Mouse (Mus musculus): ENCODE measurements at regions not wholly inside any gene's neighbourhood (a gene's known extent, or its start where the extent isn't known, plus 50 kb on each side); places are given as distances from the start of the nearest gene placed in this dataset.

DNA sequence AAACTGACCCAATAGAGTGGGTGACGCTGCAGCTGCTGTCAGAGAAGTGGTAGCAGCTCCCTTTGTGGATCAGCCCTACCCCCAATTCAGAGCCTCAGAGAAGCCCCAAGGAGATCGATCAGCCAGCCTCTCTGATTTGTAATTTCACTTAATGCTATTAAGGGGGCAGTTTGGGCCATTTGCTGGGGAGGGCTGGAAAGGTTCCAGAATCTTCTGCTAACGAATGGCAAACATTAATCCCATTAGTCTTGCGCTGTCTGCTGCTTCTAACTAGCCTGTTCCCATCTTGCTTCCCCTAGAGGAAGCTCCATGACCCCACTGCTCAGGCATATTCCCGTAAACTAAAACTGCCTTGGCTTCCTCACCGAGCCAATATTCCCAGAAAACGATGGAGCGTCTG is 59.9 kb upstream of the Lrrn2 start:
- Histone ChIP-seq H3K4me2 (replicated peaks) (no peak overlapping the region), H3K27ac (replicated peaks) (no peak overlapping the region), H3K4me3 (no peak overlapping the region), H3K9me3 (no peaks in the 10 kb centered on the region), H3K36me3 (no peaks in the 10 kb centered on the region), H3K9ac (replicated peaks) (no peak overlapping the region), H3K4me1 (peaks cover 5% of the 10 kb centered on the region; the same call in 1 of the 2 replicates), H3K27me3 (0 out of 2 replicates have a peak, but pooled peaks cover 9% of the 10 kb centered on the region)
- WGBS: 46% methylated on average over 8 of the region's 8 CpGs
- ATAC-seq (ENCODE audit: low FRiP score, low read depth): no peak

DNA sequence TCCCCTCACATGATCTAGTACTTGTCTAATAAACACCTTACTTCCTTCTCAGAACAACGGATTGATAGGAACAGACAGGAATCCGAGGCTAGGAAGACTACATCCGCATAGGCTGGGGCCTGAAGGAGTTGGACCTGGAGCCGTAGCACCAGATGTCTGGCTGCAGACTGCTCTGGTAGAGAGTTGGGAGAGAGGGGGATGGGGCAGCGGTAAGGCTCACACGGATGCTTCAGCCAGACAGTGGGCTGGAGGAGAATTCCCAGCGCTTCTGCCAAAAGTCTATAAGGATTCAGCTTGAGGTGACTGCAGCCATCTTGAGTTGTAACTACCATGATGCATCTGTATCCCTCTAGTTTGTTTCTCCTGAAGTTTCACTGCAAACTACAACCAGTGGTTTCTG is 61.8 kb upstream of the Lrrn2 start:
- ATAC-seq (ENCODE audit: low FRiP score, low read depth): no peak
- H3K4me2 ChIP-seq (replicated peaks): no peak overlapping the region

DNA sequence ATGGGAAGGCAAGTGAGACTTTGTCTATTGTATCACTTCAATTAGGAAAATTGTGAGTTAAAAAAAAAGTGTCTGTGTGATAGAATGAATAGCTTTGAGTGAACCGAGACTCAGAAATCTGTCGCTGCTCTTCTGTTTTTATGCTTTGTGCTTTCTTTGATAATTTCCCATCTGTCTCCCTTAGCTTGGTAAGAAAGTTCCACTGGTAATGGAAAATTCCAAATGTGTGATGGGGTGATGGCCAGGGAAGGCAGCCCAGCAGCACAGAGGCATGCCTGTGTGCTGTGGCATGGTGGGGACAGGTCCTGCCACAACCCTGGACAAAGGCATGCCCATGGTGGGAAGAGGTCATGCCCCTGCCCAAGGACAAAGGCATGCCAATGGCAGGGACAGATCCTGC is 62.7 kb upstream of the Lrrn2 start:
- Histone ChIP-seq H3K36me3 (no peaks in the 10 kb centered on the region), H3K9ac (replicated peaks) (no peak overlapping the region), H3K4me3 (no peak overlapping the region), H3K9me3 (no peaks in the 10 kb centered on the region), H3K4me2 (replicated peaks) (no peak overlapping the region), H3K27ac (replicated peaks) (no peak overlapping the region), H3K27me3 (peaks cover 28% of the 10 kb centered on the region), H3K4me1 (peaks cover 2% of the 10 kb centered on the region; the same call in 1 of the 2 replicates)
- 98% methylated on average over 2 of the region's 2 CpGs for WGBS
- ATAC-seq (ENCODE audit: low FRiP score, low read depth): no peak

More for the DNA sequence above, 61.8 kb upstream of the Lrrn2 start:
- H3K27ac ChIP-seq (replicated peaks): no peak overlapping the region
- H3K36me3 ChIP-seq: no peaks in the 10 kb centered on the region
- H3K4me1 ChIP-seq: peaks cover 5% of the 10 kb centered on the region; the same call in 1 of the 2 replicates
- no peak overlapping the region for H3K4me3 ChIP-seq
- H3K9ac ChIP-seq (replicated peaks): no peak overlapping the region
- peaks cover 21% of the 10 kb centered on the region; the same call in 1 of the 2 replicates for H3K27me3 ChIP-seq
- 54% methylated on average over 7 of the region's 7 CpGs for WGBS
- no peaks in the 10 kb centered on the region for H3K9me3 ChIP-seq

DNA sequence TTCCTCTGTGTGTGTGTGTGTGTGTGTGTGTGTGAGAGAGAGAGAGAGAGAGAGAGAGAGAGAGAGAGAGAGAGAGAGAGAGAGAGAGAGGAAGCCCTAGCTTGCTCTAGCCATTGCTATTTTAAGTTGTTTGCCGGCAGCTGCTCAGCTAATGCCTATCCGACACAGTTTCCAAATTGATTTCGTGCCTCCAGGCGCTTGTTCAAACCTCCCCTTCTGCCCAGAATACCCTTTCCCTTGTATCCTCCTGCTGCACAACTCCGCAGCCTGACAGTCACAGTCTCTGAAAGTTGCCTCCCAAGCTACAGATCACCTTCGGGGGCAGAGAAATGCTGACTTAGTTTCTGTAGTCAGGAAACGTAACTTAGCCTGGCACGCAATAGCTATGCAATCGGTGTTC is 63.9 kb upstream of the Nfasc start:
- Histone ChIP-seq H3K27ac (replicated peaks) (no peak overlapping the region), H3K4me1 (peaks cover 3% of the 10 kb centered on the region), H3K36me3 (no peaks in the 10 kb centered on the region), H3K4me3 (no peak overlapping the region), H3K9ac (replicated peaks) (no peak overlapping the region), H3K4me2 (replicated peaks) (no peak overlapping the region), H3K9me3 (no peaks in the 10 kb centered on the region), H3K27me3 (0 out of 2 replicates have a peak, but pooled peaks cover 8% of the 10 kb centered on the region)
- ATAC-seq (ENCODE audit: low FRiP score, low read depth): no peak
- WGBS: 68% methylated on average over 9 of the region's 9 CpGs

- Histone ChIP-seq H3K9ac (replicated peaks) (no peak overlapping the region), H3K4me1 (peaks cover 15% of the 10 kb centered on the region), H3K9me3 (no peaks in the 10 kb centered on the region), H3K36me3 (no peaks in the 10 kb centered on the region), H3K27me3 (peaks cover 15% of the 10 kb centered on the region; the same call in 1 of the 2 replicates), H3K27ac (replicated peaks) (no peak overlapping the region), H3K4me3 (no peak overlapping the region), H3K4me2 (replicated peaks) (no peak overlapping the region)
- ATAC-seq (ENCODE audit: low FRiP score, low read depth): no peak
- WGBS: 86% methylated on average over 9 of the region's 9 CpGs
These were observed 62.2 kb upstream of the Nfasc start for GRCm38 (mm10) chr1:132803842-132804241.

GRCm38 (mm10) chr1:132802380-132802779 is 60.8 kb upstream of the Nfasc start:
- H3K4me2 ChIP-seq (replicated peaks): no peak overlapping the region
- no peak overlapping the region for H3K4me3 ChIP-seq
- H3K4me1 ChIP-seq: peaks cover 15% of the 10 kb centered on the region
- no peak for ATAC-seq (ENCODE audit: low FRiP score, low read depth)
- H3K9me3 ChIP-seq: no peaks in the 10 kb centered on the region
- no peak overlapping the region for H3K27ac ChIP-seq (replicated peaks)
- no peaks in the 10 kb centered on the region for H3K36me3 ChIP-seq
- 38% methylated on average over 4 of the region's 4 CpGs for WGBS
- H3K27me3 ChIP-seq: peaks cover 15% of the 10 kb centered on the region; the same call in 1 of the 2 replicates
- no peak overlapping the region for H3K9ac ChIP-seq (replicated peaks)

DNA sequence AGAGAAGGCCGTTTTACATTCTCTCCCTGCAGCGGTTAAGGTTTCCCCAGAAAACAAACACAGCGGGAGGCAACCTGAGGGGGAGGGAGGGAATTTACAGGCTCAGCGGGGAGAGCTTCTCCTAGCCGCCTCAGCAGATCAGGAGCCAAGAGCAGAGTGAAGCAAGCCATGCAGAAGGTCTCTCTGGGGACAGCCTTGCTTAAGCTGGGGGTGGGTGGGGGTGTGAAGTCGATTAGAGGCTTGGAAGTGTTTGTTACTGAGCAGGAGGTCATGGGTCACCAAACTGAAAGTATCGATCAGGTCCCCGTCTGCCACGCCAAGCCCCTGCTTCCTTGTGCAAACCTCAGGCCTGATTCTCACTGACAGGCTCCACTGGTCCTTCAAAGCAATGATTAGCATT is 58.7 kb upstream of the Nfasc start:
- Histone ChIP-seq H3K27me3 (peaks cover 15% of the 10 kb centered on the region; the same call in 1 of the 2 replicates), H3K4me1 (peaks cover 15% of the 10 kb centered on the region), H3K9ac (replicated peaks) (no peak overlapping the region), H3K36me3 (no peaks in the 10 kb centered on the region), H3K9me3 (no peaks in the 10 kb centered on the region), H3K27ac (replicated peaks) (no peak overlapping the region), H3K4me2 (replicated peaks) (peak overlapping the region; percentile 31; the same call in 1 of the 2 replicates), H3K4me3 (no peak overlapping the region)
- 2% methylated on average over 9 of the region's 9 CpGs for WGBS
- ATAC-seq (ENCODE audit: low FRiP score, low read depth): peak; percentile 16; the same call in 1 of the 2 replicates

GRCm38 (mm10) chr1:132799258-132799657 is 57.7 kb upstream of the Nfasc start:
- Histone ChIP-seq H3K27me3 (peaks cover 15% of the 10 kb centered on the region; the same call in 1 of the 2 replicates), H3K9ac (replicated peaks) (no peak overlapping the region), H3K4me1 (peaks cover 15% of the 10 kb centered on the region), H3K27ac (replicated peaks) (no peak overlapping the region), H3K4me2 (replicated peaks) (no peak overlapping the region), H3K4me3 (no peak overlapping the region), H3K36me3 (no peaks in the 10 kb centered on the region), H3K9me3 (no peaks in the 10 kb centered on the region)
- whole genome bisulfite sequencing: 11% methylated on average over 6 of the region's 6 CpGs
- ATAC-seq (ENCODE audit: low FRiP score, low read depth): no peak

DNA sequence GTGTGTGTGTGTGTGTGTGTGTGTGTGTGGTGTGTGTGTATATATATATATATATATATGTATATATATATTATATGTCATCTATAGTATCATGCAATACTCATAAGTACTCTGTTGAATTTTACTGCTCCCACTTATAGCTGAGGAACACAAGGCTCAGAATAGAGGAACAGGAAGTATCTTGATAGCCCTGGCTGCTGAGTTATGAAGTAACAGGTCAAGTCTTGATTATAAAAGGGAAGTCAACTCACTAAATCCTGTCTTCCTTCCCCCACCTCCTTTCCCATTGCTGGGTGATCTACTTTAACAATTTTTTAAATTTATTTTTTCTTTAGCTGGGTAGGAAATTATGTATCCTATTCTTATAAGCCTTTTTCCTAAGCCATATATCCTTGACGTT is 52.9 kb upstream of the Nfasc start:
- WGBS: 88% methylated on average over 1 of the region's 1 CpGs
- no peak for ATAC-seq (ENCODE audit: low FRiP score, low read depth)
- H3K27me3 ChIP-seq: peaks cover 3% of the 10 kb centered on the region; the same call in 1 of the 2 replicates
- H3K27ac ChIP-seq (replicated peaks): no peak overlapping the region
- H3K9me3 ChIP-seq: no peaks in the 10 kb centered on the region
- H3K36me3 ChIP-seq: no peaks in the 10 kb centered on the region
- peaks cover under 1% of the 10 kb centered on the region; the same call in 1 of the 2 replicates for H3K4me1 ChIP-seq
- no peak overlapping the region for H3K9ac ChIP-seq (replicated peaks)
- H3K4me3 ChIP-seq: no peak overlapping the region
- no peak overlapping the region for H3K4me2 ChIP-seq (replicated peaks)
